Mouse (Mus musculus) myocyte (in vitro differentiated cells): ENCODE results near the gene Med13l. TPM values are rescaled to one million over a fixed set of nuclear protein-coding genes. Genes with fewer than 3 reads are reported as not detected.

Source experiments
- H3K27me3 ChIP-seq: one replicate; pipeline ENCODE4 v1.6.1; 2011; ENCODE audit not compliant: control insufficient read depth, insufficient read depth, insufficient read length
- H3K36me3 ChIP-seq: one replicate; pipeline ENCODE4 v1.6.1; 2011; ENCODE audit not compliant: control insufficient read depth, insufficient read depth
- H3K4me2 ChIP-seq: one replicate; pipeline ENCODE4 v1.6.1; 2011; ENCODE audit warnings: low read depth, control low read depth
- H3K4me3 ChIP-seq: one replicate; pipeline ENCODE4 v1.5.1; 2011; ENCODE audit warnings: mild to moderate bottlenecking, control low read depth, moderate library complexity
- H3K79me2 ChIP-seq: one replicate; pipeline ENCODE4 v1.6.1; 2011; ENCODE audit not compliant: control insufficient read depth, insufficient read depth
- H3ac ChIP-seq: one replicate; pipeline ENCODE4 v1.6.1; 2011; ENCODE audit not compliant: control insufficient read depth, insufficient read length
- CEBPB ChIP-seq: IDR thresholded peaks from 2 replicates; pipeline ENCODE4 v1.6.1; 2011; ENCODE audit warnings: mild to moderate bottlenecking, moderate library complexity; ENCODE audit not compliant: poor library complexity, insufficient read depth, severe bottlenecking
- E2F4 ChIP-seq: IDR thresholded peaks from one replicate; pipeline ENCODE4 v1.6.1; 2011; ENCODE audit warnings: mild to moderate bottlenecking, control low read depth, moderate library complexity; ENCODE audit not compliant: insufficient read depth
- MAX ChIP-seq: IDR thresholded peaks from one replicate; pipeline ENCODE4 v1.6.1; 2011; ENCODE audit warnings: low read depth, mild to moderate bottlenecking, control low read depth
- MYOD1 ChIP-seq, 3 experiments: IDR thresholded peaks; one replicate each; pipeline ENCODE4 v1.6.1; 2011; ENCODE audit warnings: control low read depth in 2 of 3, low read depth in 2 of 3, mild to moderate bottlenecking in 2 of 3, moderate library complexity in 1 of 3; ENCODE audit not compliant: insufficient read length in 2 of 3, control insufficient read depth in 1 of 3
- MYOG ChIP-seq, 3 experiments: IDR thresholded peaks; one replicate each; pipeline ENCODE4 v1.6.1; 2011; ENCODE audit warnings: control low read depth in 2 of 3, low read depth in 2 of 3, mild to moderate bottlenecking in 2 of 3; ENCODE audit not compliant: insufficient read length in 2 of 3, control insufficient read depth in 1 of 3, insufficient read depth in 1 of 3
- POLR2A ChIP-seq: IDR thresholded peaks from one replicate; pipeline ENCODE4 v1.6.1; 2011; ENCODE audit warnings: low read depth, mild to moderate bottlenecking, control low read depth, moderate library complexity; ENCODE audit not compliant: insufficient read length
- POLR2AphosphoS2 ChIP-seq: IDR thresholded peaks from one replicate; pipeline ENCODE4 v1.6.1; 2011; ENCODE audit warnings: low read depth, control low read depth; ENCODE audit not compliant: insufficient read length
- REST ChIP-seq: IDR thresholded peaks from one replicate; pipeline ENCODE4 v1.6.1; 2011; ENCODE audit warnings: mild to moderate bottlenecking, control low read depth, moderate library complexity; ENCODE audit not compliant: insufficient read depth, insufficient read length
- SRF ChIP-seq: IDR thresholded peaks from one replicate; pipeline ENCODE4 v1.6.1; 2011; ENCODE audit warnings: low read depth; ENCODE audit not compliant: control insufficient read depth, insufficient read length
- TCF12 ChIP-seq: IDR thresholded peaks from one replicate; pipeline ENCODE4 v1.6.1; 2011; ENCODE audit warnings: mild to moderate bottlenecking, control low read depth; ENCODE audit not compliant: poor library complexity, insufficient read depth, severe bottlenecking
- TCF3 ChIP-seq: IDR thresholded peaks from one replicate; pipeline ENCODE4 v1.6.1; 2011; ENCODE audit warnings: low read depth, control low read depth; ENCODE audit not compliant: insufficient read length
- USF1 ChIP-seq: IDR thresholded peaks from one replicate; pipeline ENCODE4 v1.6.1; 2011; ENCODE audit warnings: low read depth, mild to moderate bottlenecking, control low read depth, moderate library complexity
- polyA plus RNA-seq: library from polyadenylated mRNA; unstranded; fragments of >200 nt; fragmentation: generic; extraction: Trizol; gene quantifications from one replicate; pipeline ENCODE4 v1.2.1, GENCODE M21; 2012; ENCODE audit warnings: missing spikeins

Med13l gene
- polyA plus RNA-seq, 1 experiment, result 7.4 TPM

GRCm38 (mm10) chr5:118514527-118514831 is 46.0 kb upstream of the Med13l start:
- no peak for TF ChIP-seq MYOD1 (IDR thresholded peaks at IDR 0.05; ENCODE audit: control insufficient read depth in 1 of 3, insufficient read length in 2 of 3, low read depth in 2 of 3)
- no peak for TF ChIP-seq USF1
- TF ChIP-seq MAX, result no peak
- TF ChIP-seq CEBPB, result no peak
- no peak for TF ChIP-seq TCF3
- TF ChIP-seq REST, result no peak
- TF ChIP-seq POLR2A, result no peak
- TF ChIP-seq MYOG (IDR thresholded peaks at IDR 0.05; ENCODE audit: control insufficient read depth in 1 of 3, insufficient read depth in 1 of 3, insufficient read length in 2 of 3, low read depth in 2 of 3), result no peak
- TF ChIP-seq E2F4, result no peak
- no peak for TF ChIP-seq POLR2AphosphoS2
- no peak for TF ChIP-seq SRF
- TF ChIP-seq TCF12, result no peak
- no peaks in the 10 kb centered on the region for H3K36me3 ChIP-seq
- peak overlapping the region; percentile 30 for H3K4me3 ChIP-seq
- H3ac ChIP-seq, result no peak overlapping the region
- H3K79me2 ChIP-seq, result no peaks in the 10 kb centered on the region
- H3K27me3 ChIP-seq, result no peaks in the 10 kb centered on the region
- H3K4me2 ChIP-seq, result peak overlapping the region; percentile 96

GRCm38 (mm10) chr5:118514842-118515241 is 45.6 kb upstream of the Med13l start:
- TF ChIP-seq MYOG (IDR thresholded peaks at IDR 0.05; ENCODE audit: control insufficient read depth in 1 of 3, insufficient read depth in 1 of 3, insufficient read length in 2 of 3, low read depth in 2 of 3) (peak in 1 of 3 experiments; percentile 35), REST (no peak), POLR2A (no peak), MYOD1 (IDR thresholded peaks at IDR 0.05; ENCODE audit: control insufficient read depth in 1 of 3, insufficient read length in 2 of 3, low read depth in 2 of 3) (peak in 2 of 3 experiments; percentile 60 to 73)
- Histone ChIP-seq H3K4me3 (peak overlapping the region; percentile 30), H3K36me3 (no peaks in the 10 kb centered on the region)

GRCm38 (mm10) chr5:118515280-118515721 is 45.2 kb upstream of the Med13l start:
- H3K27me3 ChIP-seq, result no peaks in the 10 kb centered on the region
- H3ac ChIP-seq, result no peak overlapping the region
- no peaks in the 10 kb centered on the region for H3K36me3 ChIP-seq
- H3K79me2 ChIP-seq, result no peaks in the 10 kb centered on the region
- H3K4me2 ChIP-seq, result peak overlapping the region; percentile 96
- TF ChIP-seq POLR2AphosphoS2 (no peak), MAX (no peak), CEBPB (no peak), SRF (no peak), E2F4 (no peak), TCF3 (no peak), TCF12 (no peak), MYOD1 (IDR thresholded peaks at IDR 0.05; ENCODE audit: control insufficient read depth in 1 of 3, insufficient read length in 2 of 3, low read depth in 2 of 3) (no peak), REST (no peak)
- peak overlapping the region; percentile 30 for H3K4me3 ChIP-seq

More at GRCm38 (mm10) chr5:118514842-118515241, 45.6 kb upstream of the Med13l start:
- H3K27me3 ChIP-seq, result no peaks in the 10 kb centered on the region
- peak overlapping the region; percentile 96 for H3K4me2 ChIP-seq
- no peak overlapping the region for H3ac ChIP-seq
- no peaks in the 10 kb centered on the region for H3K79me2 ChIP-seq

- H3K4me3 ChIP-seq, result no peak overlapping the region
- no peaks in the 10 kb centered on the region for H3K27me3 ChIP-seq
- no peak for TF ChIP-seq E2F4
- TF ChIP-seq SRF, result no peak
- no peak for TF ChIP-seq TCF3
- TF ChIP-seq USF1, result no peak
- TF ChIP-seq MYOG (IDR thresholded peaks at IDR 0.05; ENCODE audit: control insufficient read depth in 1 of 3, insufficient read depth in 1 of 3, insufficient read length in 2 of 3, low read depth in 2 of 3), result no peak
- TF ChIP-seq POLR2AphosphoS2, result no peak
- TF ChIP-seq REST, result no peak
- no peak for TF ChIP-seq MYOD1 (IDR thresholded peaks at IDR 0.05; ENCODE audit: control insufficient read depth in 1 of 3, insufficient read length in 2 of 3, low read depth in 2 of 3)
- no peak for TF ChIP-seq MAX
- no peak for TF ChIP-seq POLR2A
- no peak for TF ChIP-seq TCF12
- no peak for TF ChIP-seq CEBPB
- no peak overlapping the region for H3ac ChIP-seq
- no peaks in the 10 kb centered on the region for H3K79me2 ChIP-seq
- no peaks in the 10 kb centered on the region for H3K36me3 ChIP-seq
- peak overlapping the region; percentile 96 for H3K4me2 ChIP-seq
Observed at GRCm38 (mm10) chr5:118516066-118516465, 44.4 kb upstream of the Med13l start.

GRCm38 (mm10) chr5:118516470-118516869 is 44.0 kb upstream of the Med13l start:
- TF ChIP-seq MYOG (IDR thresholded peaks at IDR 0.05; ENCODE audit: control insufficient read depth in 1 of 3, insufficient read depth in 1 of 3, insufficient read length in 2 of 3, low read depth in 2 of 3) (peak in 1 of 3 experiments; percentile 41), USF1 (no peak), CEBPB (peak; percentile 57; the same call in 1 of the 2 replicates), REST (no peak), MYOD1 (IDR thresholded peaks at IDR 0.05; ENCODE audit: control insufficient read depth in 1 of 3, insufficient read length in 2 of 3, low read depth in 2 of 3) (peak in 1 of 3 experiments; percentile 50)
- no peak overlapping the region for H3K4me2 ChIP-seq

More at GRCm38 (mm10) chr5:118516470-118516869, 44.0 kb upstream of the Med13l start:
- Histone ChIP-seq H3K36me3 (no peaks in the 10 kb centered on the region), H3ac (no peak overlapping the region), H3K27me3 (no peaks in the 10 kb centered on the region), H3K4me3 (no peak overlapping the region), H3K79me2 (no peaks in the 10 kb centered on the region)
